Mouse (Mus musculus) mature B cell (primary cell): Measurements from ENCODE around the gene Myocd.

Source experiments
- in situ Hi-C: fragments of 300-500 bp; cut with MboI; formaldehyde crosslinking; loops from 2 replicates; pipeline ENCODE4 v1.14.3; 2019

Gene Myocd

GRCm38 (mm10) chr11:65214954-65215629, 54.7 kb downstream of the Myocd start:
- in situ Hi-C loops, result no loop called here

GRCm38 (mm10) chr11:65213806-65214205, 56.0 kb downstream of the Myocd start:
- in situ Hi-C loops, result no loop called here

- in situ Hi-C loops, result no loop called here
Measured at GRCm38 (mm10) chr11:65211701-65212100, 58.1 kb downstream of the Myocd start.

GRCm38 (mm10) chr11:65209441-65209840, 60.3 kb downstream of the Myocd start:
- in situ Hi-C loops, result no loop called here

- in situ Hi-C loops, result no loop called here
Measured at GRCm38 (mm10) chr11:65205306-65205705, 64.5 kb downstream of the Myocd start.

- in situ Hi-C loops, result no loop called here
Measured at GRCm38 (mm10) chr11:65204651-65205050, 65.1 kb downstream of the Myocd start.

- in situ Hi-C loops, result no loop called here
Measured at GRCm38 (mm10) chr11:65203020-65203419, 66.8 kb downstream of the Myocd start.

GRCm38 (mm10) chr11:65202236-65202635, 67.6 kb downstream of the Myocd start:
- in situ Hi-C loops, result no loop called here

- in situ Hi-C loops, result no loop called here
Measured at GRCm38 (mm10) chr11:65198026-65198425, 71.8 kb downstream of the Myocd start.

- in situ Hi-C loops, result no loop called here
Measured at GRCm38 (mm10) chr11:65197280-65197679, 72.5 kb downstream of the Myocd start.

- in situ Hi-C loops, result no loop called here
Measured at GRCm38 (mm10) chr11:65186974-65187373, 82.8 kb downstream of the Myocd start.

- in situ Hi-C loops, result no loop called here
Measured at GRCm38 (mm10) chr11:65185114-65185513, 84.7 kb downstream of the Myocd start.

- in situ Hi-C loops, result no loop called here
Measured at GRCm38 (mm10) chr11:65170121-65170750, 99.6 kb downstream of the Myocd start.

GRCm38 (mm10) chr11:65162767-65163120, 107.0 kb downstream of the Myocd start, which contains the start of gene Arhgap44:
Gene Arhgap44, minus strand, starts transcription at chr11:65162961.
- in situ Hi-C loops, result no loop called here

GRCm38 (mm10) chr11:65161881-65162766, 107.7 kb downstream of the Myocd start:
- in situ Hi-C loops, result no loop called here

GRCm38 (mm10) chr11:65160991-65161880, 108.6 kb downstream of the Myocd start:
- in situ Hi-C loops, result no loop called here

GRCm38 (mm10) chr11:65159791-65160190, 110.0 kb downstream of the Myocd start, which contains the start of gene 1700086D15Rik:
Gene 1700086D15Rik, minus strand, starts transcription at chr11:65159891.
- in situ Hi-C loops, result no loop called here

GRCm38 (mm10) chr11:65158658-65158990, 111.2 kb downstream of the Myocd start:
- in situ Hi-C loops, result no loop called here

- in situ Hi-C loops, result no loop called here
Measured at GRCm38 (mm10) chr11:65157966-65158657, 111.7 kb downstream of the Myocd start.

- in situ Hi-C loops, result no loop called here
Measured at GRCm38 (mm10) chr11:65153006-65153405, 116.8 kb downstream of the Myocd start.

GRCm38 (mm10) chr11:65148441-65148840, 121.3 kb downstream of the Myocd start:
- in situ Hi-C loops, result no loop called here
